Mouse (Mus musculus): ENCODE measurements around the gene Cyp21a1.
"Not testable (repeated sequence)": the region's sequence is repeated elsewhere in the genome, so short reads cannot be mapped to it uniquely, and the experiment has no call there.

Gene Cyp21a1

GRCm38 (mm10) chr17:34804871-34805562 lies 656 bp upstream of the Cyp21a1 start:
- DNase-seq (ENCODE audit: low read depth, low spot score) = peak; percentile 54

GRCm38 (mm10) chr17:34803367-34803766 lies 994 bp downstream of the Cyp21a1 start:
- DNase-seq (ENCODE audit: low read depth, low spot score) = not testable (repeated sequence)

GRCm38 (mm10) chr17:34802756-34803155 lies 1.6 kb downstream of the Cyp21a1 start:
- not testable (repeated sequence) for DNase-seq (ENCODE audit: low read depth, low spot score)

GRCm38 (mm10) chr17:34800781-34801305 lies 3.5 kb downstream of the Cyp21a1 start:
- not testable (repeated sequence) for DNase-seq (ENCODE audit: low read depth, low spot score)

- no peak for DNase-seq (ENCODE audit: low read depth, low spot score)
These were observed 4.8 kb downstream of the Cyp21a1 start for GRCm38 (mm10) chr17:34799531-34799925.

- no peak for DNase-seq (ENCODE audit: low read depth, low spot score)
These were observed 5.4 kb downstream of the Cyp21a1 start for GRCm38 (mm10) chr17:34798866-34799530.

GRCm38 (mm10) chr17:34798071-34798470 lies 6.3 kb downstream of the Cyp21a1 start:
- not testable (repeated sequence) for DNase-seq (ENCODE audit: low read depth, low spot score)

GRCm38 (mm10) chr17:34797211-34797995 lies 7.0 kb downstream of the Cyp21a1 start:
- DNase-seq (ENCODE audit: low read depth, low spot score) = not testable (repeated sequence)

- no peak for DNase-seq (ENCODE audit: low read depth, low spot score)
These were observed 7.8 kb downstream of the Cyp21a1 start for GRCm38 (mm10) chr17:34796311-34797140.

GRCm38 (mm10) chr17:34795633-34796032 lies 8.7 kb downstream of the Cyp21a1 start:
- DNase-seq (ENCODE audit: low read depth, low spot score) = peak; percentile 69

- DNase-seq (ENCODE audit: low read depth, low spot score) = no peak
These were observed 9.3 kb downstream of the Cyp21a1 start for GRCm38 (mm10) chr17:34795016-34795415.

- no peak for DNase-seq (ENCODE audit: low read depth, low spot score)
These were observed 26.6 kb downstream of the Cyp21a1 start for GRCm38 (mm10) chr17:34777680-34778325.

- no peak for DNase-seq (ENCODE audit: low read depth, low spot score)
These were observed 42.9 kb downstream of the Cyp21a1 start for GRCm38 (mm10) chr17:34761471-34761870.

Data from ZHBTc4 (cell line).